Mouse (Mus musculus) T-helper 1 cell (primary cell): ENCODE measurements around the gene Fkbp8.

Experiments used
- in situ Hi-C: fragments of 300-600 bp; cut with MboI, MseI; formaldehyde crosslinking; loops from one replicate; pipeline ENCODE4 v1.15.1; 2025; ENCODE audit warnings: high pct_unique_total_duplicates

Gene Fkbp8

DNA sequence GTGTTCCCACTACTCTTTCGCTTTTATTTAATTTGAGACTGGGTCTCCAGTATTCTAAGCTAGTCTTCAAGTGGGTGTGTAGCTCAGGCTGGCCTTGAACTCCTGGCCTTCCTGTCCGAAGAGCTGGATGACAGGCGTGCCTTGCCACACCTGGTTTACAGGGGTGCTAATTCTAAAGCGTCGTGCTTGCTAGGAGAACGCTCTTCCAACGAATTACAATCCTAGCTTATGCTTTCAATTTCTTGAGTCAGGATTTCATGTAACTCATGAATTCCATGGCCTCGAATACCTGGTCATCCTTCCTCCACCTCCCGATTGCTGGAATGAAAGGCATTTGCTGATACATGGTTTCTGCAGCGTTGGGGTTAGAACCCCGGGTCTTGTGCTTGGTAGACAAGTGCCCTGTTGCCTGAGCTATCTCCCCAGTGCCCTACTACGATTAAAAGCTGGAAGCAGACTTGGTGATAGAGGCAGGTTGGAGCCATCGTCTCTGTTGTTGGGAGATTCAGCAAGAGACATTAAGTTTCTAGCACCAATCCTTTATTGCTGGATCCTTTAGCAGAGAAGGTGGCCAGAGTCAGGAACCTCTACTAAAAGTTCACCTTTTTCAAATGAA, 766 bp downstream of the Fkbp8 start:
- in situ Hi-C loops: no loop called here

DNA sequence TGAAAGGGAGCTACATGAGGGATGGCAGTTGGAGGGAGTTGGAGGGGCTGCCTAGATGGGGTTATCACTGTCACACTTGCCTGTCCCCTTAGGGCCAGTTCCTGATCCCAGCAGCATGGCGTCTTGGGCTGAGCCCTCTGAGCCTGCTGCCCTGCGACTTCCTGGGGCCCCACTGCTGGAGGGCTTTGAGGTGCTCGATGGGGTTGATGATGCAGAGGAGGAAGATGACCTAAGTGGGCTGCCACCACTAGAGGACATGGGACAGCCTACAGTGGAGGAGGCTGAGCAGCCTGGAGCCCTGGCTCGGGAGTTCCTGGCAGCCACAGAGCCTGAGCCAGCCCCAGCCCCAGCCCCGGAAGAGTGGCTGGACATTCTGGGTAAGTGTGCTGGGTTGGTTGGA, 1.8 kb downstream of the Fkbp8 start:
- in situ Hi-C loops: no loop called here

GRCm38 (mm10) chr8:70529741-70530161, 2.2 kb downstream of the Fkbp8 start:
- in situ Hi-C loops: no loop called here

- in situ Hi-C loops: no loop called here
These were observed 2.8 kb downstream of the Fkbp8 start for GRCm38 (mm10) chr8:70530314-70530713.

DNA sequence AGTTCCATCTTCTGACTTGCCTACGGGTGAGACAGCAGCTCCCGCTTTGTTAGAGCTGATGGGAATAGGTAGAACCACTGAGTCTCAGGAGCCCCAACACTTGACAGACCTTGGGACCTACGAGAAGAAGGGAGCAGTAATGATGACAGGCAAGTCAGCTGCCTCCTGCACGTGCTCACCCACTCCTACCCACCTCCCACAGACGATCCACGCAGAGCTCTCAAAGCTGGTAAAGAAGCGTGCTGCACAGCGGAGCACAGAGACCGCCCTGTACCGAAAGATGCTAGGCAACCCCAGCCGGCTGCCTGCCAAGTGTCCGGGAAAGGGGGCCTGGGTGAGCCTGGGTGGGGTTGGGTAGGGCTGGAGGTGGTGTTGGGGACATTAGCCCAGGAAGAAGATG, 6.8 kb downstream of the Fkbp8 start:
- in situ Hi-C loops: no loop called here

GRCm38 (mm10) chr8:70535221-70535620, 7.7 kb downstream of the Fkbp8 start:
- in situ Hi-C loops: loop anchor here (5.0 kb wide), 1 partner anchor 862 kb away; the partner anchor contains the start of genes Babam1 and Ushbp1

GRCm38 (mm10) chr8:70535701-70536100, 8.2 kb downstream of the Fkbp8 start:
- in situ Hi-C loops: loop anchor here (5.0 kb wide), 1 partner anchor 862 kb away; the partner anchor contains the start of genes Babam1 and Ushbp1

DNA sequence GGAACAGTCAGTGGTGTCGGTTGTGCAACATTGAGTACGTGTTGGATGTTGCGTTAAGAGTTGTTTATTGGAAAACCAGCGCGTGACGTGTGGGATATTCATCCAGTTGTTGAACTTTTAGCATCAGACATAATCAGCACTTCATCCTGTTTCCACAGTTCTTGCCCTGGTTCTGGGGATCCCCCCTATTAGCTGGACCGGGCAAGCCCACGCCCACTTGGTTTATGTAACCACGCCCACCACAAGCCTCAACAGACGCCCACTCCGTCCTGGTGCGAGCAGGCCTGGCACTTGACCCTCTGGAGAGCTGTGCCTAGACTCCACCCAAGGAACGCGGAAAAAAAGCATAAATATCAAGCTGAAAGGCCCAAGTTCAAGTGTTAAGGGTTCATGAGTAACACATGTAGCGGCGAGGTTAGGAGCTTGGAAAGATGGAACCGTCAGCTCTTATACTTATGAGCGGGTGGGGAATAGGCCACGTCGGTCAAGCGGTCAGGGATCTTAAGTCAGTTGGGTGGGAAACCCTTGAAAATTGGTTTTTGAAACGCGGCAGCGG, 10.6 kb downstream of the Fkbp8 start:
- in situ Hi-C loops: loop anchor here (5.0 kb wide), 1 partner anchor 859 kb away; the partner anchor contains the start of genes Babam1 and Ushbp1

DNA sequence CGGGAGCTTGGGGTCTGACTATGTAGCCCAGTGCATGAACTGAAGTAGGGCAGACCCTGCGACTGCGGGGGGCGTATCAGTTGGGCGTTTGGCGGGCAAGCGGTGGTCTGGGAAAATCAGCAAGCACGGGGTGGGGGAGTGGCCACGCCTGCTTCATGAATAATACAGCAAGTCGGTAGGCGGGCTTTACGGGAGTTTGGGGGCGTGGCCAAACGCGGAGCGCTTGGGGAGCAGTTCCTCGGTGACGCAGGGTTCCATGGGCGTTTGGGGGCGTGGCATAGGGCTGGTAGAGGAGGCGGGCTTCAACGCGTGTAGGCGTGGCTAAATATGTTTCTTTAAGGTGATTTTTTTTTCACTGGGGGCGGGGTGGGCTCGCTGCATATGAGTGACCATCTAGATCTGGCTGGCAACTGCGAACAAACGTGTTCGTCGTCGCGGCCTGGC, 11.1 kb downstream of the Fkbp8 start:
- in situ Hi-C loops: loop anchor here (5.0 kb wide), 1 partner anchor 859 kb away; the partner anchor contains the start of genes Babam1 and Ushbp1

DNA sequence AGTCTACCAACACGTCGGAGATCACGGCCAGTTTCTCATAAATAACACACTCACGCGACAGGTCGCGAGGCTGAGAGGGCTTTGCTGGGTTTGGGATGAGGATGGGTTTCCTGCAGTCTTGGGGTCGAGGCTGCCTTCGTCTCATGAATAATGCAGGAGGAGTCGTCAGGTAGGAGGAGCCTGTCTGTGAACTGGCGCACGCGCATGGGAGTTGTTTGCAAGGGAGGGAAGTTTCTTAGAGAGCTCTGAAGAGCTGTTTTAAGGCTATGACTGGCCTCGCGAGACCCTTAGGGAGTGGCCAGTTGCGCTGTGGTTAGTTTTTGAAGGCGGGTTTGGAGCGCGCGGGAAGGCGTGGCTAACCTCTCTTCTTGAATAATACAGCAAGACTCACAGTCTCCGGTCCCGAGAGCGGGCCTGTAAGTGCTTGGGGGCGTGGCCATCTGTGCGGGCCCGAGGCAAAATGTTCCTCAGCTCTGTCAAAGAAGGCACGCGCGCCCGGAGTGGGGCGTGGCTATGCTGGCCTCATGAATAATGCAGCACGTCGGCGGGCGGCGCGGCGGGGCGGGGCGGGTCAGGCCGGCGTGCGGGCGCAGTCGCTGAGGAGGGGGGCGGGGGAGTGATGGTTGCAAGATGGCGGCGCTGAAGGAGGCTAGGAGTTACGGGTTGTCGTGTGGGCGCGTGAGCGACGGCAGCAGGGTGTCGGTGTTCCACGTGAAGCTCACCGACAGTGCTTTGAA, 11.7 kb downstream of the Fkbp8 start, which contains the start of gene Ell:
Gene Ell (plus strand): TSS at position 381 of the 737 bp plus-strand sequence.
- in situ Hi-C loops: loop anchor here (5.0 kb wide), 1 partner anchor 858 kb away; the partner anchor contains the start of genes Babam1 and Ushbp1

GRCm38 (mm10) chr8:70540013-70540506, 12.5 kb downstream of the Fkbp8 start:
- in situ Hi-C loops: no loop called here

GRCm38 (mm10) chr8:70540507-70541071, 13.1 kb downstream of the Fkbp8 start:
- in situ Hi-C loops: no loop called here

DNA sequence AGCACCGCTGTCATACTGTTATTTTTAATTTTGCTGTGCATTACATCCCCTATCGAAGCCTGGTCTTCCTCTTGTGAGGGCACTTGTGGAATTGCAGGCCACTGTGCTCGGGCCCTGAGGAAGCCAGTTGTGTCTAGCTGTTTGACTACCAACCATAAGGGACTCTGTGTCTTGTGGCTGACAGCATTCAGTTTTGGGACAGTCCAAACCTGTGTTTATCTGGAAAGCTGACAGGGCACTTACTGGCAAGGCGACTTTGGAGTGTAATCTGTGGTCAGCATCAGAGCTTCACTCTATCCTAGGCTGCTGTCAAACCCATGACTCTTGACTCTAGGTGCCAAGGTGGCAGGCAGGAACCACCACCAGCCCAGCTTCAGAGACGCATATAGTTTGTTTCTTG, 13.6 kb downstream of the Fkbp8 start:
- in situ Hi-C loops: no loop called here

- in situ Hi-C loops: no loop called here
These were observed 16.7 kb downstream of the Fkbp8 start for GRCm38 (mm10) chr8:70544200-70544687.

- in situ Hi-C loops: no loop called here
These were observed 18.9 kb downstream of the Fkbp8 start for GRCm38 (mm10) chr8:70546412-70546811.

- in situ Hi-C loops: no loop called here
These were observed 20.2 kb downstream of the Fkbp8 start for GRCm38 (mm10) chr8:70547762-70548161.

DNA sequence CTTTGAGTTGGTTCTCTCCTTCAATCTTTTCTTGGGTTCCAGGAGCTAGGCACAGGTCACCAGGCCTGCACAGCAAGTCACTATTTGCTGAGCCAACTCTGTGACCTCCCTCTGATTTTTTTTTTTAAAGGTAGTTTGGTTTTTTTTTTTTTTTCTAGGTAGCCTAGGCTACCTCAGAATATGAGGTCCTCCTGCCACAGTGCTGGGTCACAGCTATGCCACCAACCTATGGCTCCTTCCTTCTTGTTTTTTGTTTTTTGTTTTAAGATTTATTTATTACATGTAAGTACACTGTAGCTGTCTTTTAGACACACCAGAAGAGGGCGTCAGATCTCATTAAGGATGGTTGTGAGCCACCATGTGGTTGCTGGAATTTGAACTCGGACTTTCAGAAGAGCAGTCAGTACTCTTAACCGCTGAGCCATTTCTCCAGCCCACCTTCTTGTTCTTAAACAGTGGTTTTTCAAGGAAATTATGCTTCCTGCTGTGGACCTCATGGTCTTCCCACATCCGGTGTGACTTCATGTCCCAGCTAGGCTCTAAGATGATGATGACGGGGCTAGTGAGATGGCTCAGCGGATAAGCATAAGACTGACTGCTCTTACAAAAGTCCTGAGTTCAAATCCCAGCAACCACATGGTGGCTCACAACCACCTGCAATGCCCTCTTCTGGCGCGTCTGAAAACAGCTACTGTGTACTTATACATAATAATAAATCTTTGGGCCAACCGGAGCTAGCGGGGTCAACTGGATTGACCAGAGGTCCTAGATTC, 22.1 kb downstream of the Fkbp8 start:
- in situ Hi-C loops: no loop called here

DNA sequence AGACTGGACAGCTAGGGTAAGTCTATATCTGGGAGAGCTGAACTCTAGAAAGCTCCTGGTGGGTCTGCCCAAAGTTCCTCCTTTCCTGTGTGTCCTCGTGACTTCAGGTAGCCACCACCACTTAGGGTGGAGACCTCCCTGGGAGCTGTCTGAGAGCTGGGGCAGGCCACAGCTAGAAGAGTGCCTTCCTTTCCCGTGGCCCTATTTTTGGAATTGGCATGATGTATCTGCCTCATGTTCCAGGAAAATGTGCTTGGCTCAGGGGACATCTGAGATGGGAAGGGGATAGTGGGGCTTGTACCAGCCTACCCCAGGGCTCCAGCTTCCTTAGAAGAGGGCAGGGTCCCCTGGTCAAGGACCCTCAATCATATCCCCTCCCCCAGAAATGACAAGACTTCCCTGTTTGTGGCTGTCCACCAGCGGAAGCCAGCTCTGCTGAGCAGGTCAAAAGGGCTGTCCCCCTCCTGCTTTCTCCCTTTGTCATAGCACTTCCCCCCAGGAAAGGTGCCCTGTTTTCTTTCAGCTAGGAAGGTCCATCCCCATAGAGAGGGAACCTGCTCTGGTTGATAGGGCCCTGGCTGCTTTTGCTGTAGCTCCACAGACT, 24.1 kb downstream of the Fkbp8 start:
- in situ Hi-C loops: no loop called here

GRCm38 (mm10) chr8:70552836-70553235, 25.3 kb downstream of the Fkbp8 start:
- in situ Hi-C loops: no loop called here

- in situ Hi-C loops: no loop called here
These were observed 26.2 kb downstream of the Fkbp8 start for GRCm38 (mm10) chr8:70553740-70554139.
